Mouse (Mus musculus): Measurements from ENCODE around the gene Olfr1390. TPM values are rescaled to one million over a fixed set of nuclear protein-coding genes. Genes with fewer than 3 reads are reported as not detected.
"Not testable (repeated sequence)": the region's sequence is repeated elsewhere in the genome, so short reads cannot be mapped to it uniquely, and the experiment has no call there.

Olfr1390 gene
- not detected in 2 replicates for total RNA-seq (2015)
- total RNA-seq (2017) = not detected in 2 replicates

GRCm38 (mm10) chr11:49334888-49335287 is at the start of gene Olfr1390:
Gene Olfr1390, plus strand, starts transcription at chr11:49335188.
- ATAC-seq (replicated peaks; ENCODE audit: poor library complexity) = no peak

- no peak for ATAC-seq (replicated peaks; ENCODE audit: poor library complexity)
Observed at GRCm38 (mm10) chr11:49287251-49287650, 47.7 kb upstream of the Olfr1390 start.

GRCm38 (mm10) chr11:49292777-49293176 is 42.2 kb upstream of the Olfr1390 start:
- ATAC-seq (replicated peaks; ENCODE audit: poor library complexity) = no peak

GRCm38 (mm10) chr11:49304441-49304840 is 30.5 kb upstream of the Olfr1390 start, which contains the start of gene Olfr10:
Gene Olfr10, plus strand, starts transcription at chr11:49304741.
- no peak for ATAC-seq (replicated peaks; ENCODE audit: poor library complexity)

GRCm38 (mm10) chr11:49308547-49308946 is 26.4 kb upstream of the Olfr1390 start:
- ATAC-seq (replicated peaks; ENCODE audit: poor library complexity) = not testable (repeated sequence)

- no peak for ATAC-seq (replicated peaks; ENCODE audit: poor library complexity)
Observed at GRCm38 (mm10) chr11:49322442-49322841, 12.5 kb upstream of the Olfr1390 start, which contains the start of gene Olfr1391. Gene Olfr1391, plus strand, starts transcription at chr11:49322742.

GRCm38 (mm10) chr11:49326726-49327125 is 8.3 kb upstream of the Olfr1390 start:
- no peak for ATAC-seq (replicated peaks; ENCODE audit: poor library complexity)

GRCm38 (mm10) chr11:49329686-49330085 is 5.3 kb upstream of the Olfr1390 start:
- ATAC-seq (replicated peaks; ENCODE audit: poor library complexity) = no peak

- peak; percentile 76 for ATAC-seq (replicated peaks; ENCODE audit: poor library complexity)
Observed at GRCm38 (mm10) chr11:49337150-49337832, 2.3 kb downstream of the Olfr1390 start.

- ATAC-seq (replicated peaks; ENCODE audit: poor library complexity) = no peak
Observed at GRCm38 (mm10) chr11:49383133-49383532, 48.1 kb downstream of the Olfr1390 start.

- ATAC-seq (replicated peaks; ENCODE audit: poor library complexity) = not testable (repeated sequence)
Observed at GRCm38 (mm10) chr11:49386118-49386517, 51.1 kb downstream of the Olfr1390 start.

Other genes with a start within 250 kb of the Olfr1390 start
- not detected in 2 replicates for gene Olfr1396, start 220.3 kb upstream of the Olfr1390 start, total RNA-seq (2015)
- not detected in 2 replicates for gene Olfr1396, start 220.3 kb upstream of the Olfr1390 start, total RNA-seq (2017)
- gene Olfr1395, start 192.9 kb upstream of the Olfr1390 start, total RNA-seq (2015) = not detected in 2 replicates
- not detected in 2 replicates for gene Olfr1395, start 192.9 kb upstream of the Olfr1390 start, total RNA-seq (2017)
- not detected in 2 replicates for gene Olfr1394, start 180.8 kb upstream of the Olfr1390 start, total RNA-seq (2015)
- not detected in 2 replicates for gene Olfr1394, start 180.8 kb upstream of the Olfr1390 start, total RNA-seq (2017)
- 3.8 and 7.1 TPM in 2 replicates for gene Btnl9, start 148.0 kb upstream of the Olfr1390 start, total RNA-seq (2015)
- 7.5 and 13.9 TPM in 2 replicates for gene Btnl9, start 148.0 kb upstream of the Olfr1390 start, total RNA-seq (2017)
- gene Zfp62, start 131.9 kb upstream of the Olfr1390 start, total RNA-seq (2015) = 59.9 and 71.0 TPM in 2 replicates
- gene Zfp62, start 131.9 kb upstream of the Olfr1390 start, total RNA-seq (2017) = 78.4 and 133 TPM in 2 replicates
- 36.3 and 40.9 TPM in 2 replicates for gene Mgat1, start 91.0 kb upstream of the Olfr1390 start, total RNA-seq (2015)
- 54.2 and 61.9 TPM in 2 replicates for gene Mgat1, start 91.0 kb upstream of the Olfr1390 start, total RNA-seq (2017)
- 0.05 TPM in 2 replicates for gene Olfr1393, start 56.9 kb upstream of the Olfr1390 start, total RNA-seq (2015)
- gene Olfr1393, start 56.9 kb upstream of the Olfr1390 start, total RNA-seq (2017) = not detected in 2 replicates
- gene Olfr1392, start 49.9 kb upstream of the Olfr1390 start, total RNA-seq (2015) = not detected in 2 replicates
- not detected in 2 replicates for gene Olfr1392, start 49.9 kb upstream of the Olfr1390 start, total RNA-seq (2017)
- gene Olfr10, start 30.4 kb upstream of the Olfr1390 start, total RNA-seq (2015) = not detected in 2 replicates
- gene Olfr10, start 30.4 kb upstream of the Olfr1390 start, total RNA-seq (2017) = not detected in 2 replicates
- not detected in 2 replicates for gene Olfr1391, start 12.4 kb upstream of the Olfr1390 start, total RNA-seq (2015)
- not detected in 2 replicates for gene Olfr1391, start 12.4 kb upstream of the Olfr1390 start, total RNA-seq (2017)
- gene Olfr1389, start 87.9 kb downstream of the Olfr1390 start, total RNA-seq (2015) = not detected in 2 replicates
- gene Olfr1389, start 87.9 kb downstream of the Olfr1390 start, total RNA-seq (2017) = not detected in 2 replicates
- 0.05 TPM in 1 of 2 replicates, not detected in the other for gene Olfr1388, start 101.4 kb downstream of the Olfr1390 start, total RNA-seq (2015)
- gene Olfr1388, start 101.4 kb downstream of the Olfr1390 start, total RNA-seq (2017) = 0.07 and 0.17 TPM in 2 replicates
- gene Olfr1387, start 120.2 kb downstream of the Olfr1390 start, total RNA-seq (2015) = not detected in 2 replicates
- gene Olfr1387, start 120.2 kb downstream of the Olfr1390 start, total RNA-seq (2017) = not detected in 2 replicates
- not detected in 2 replicates for gene Olfr1386, start 129.9 kb downstream of the Olfr1390 start, total RNA-seq (2015)
- not detected in 2 replicates for gene Olfr1386, start 129.9 kb downstream of the Olfr1390 start, total RNA-seq (2017)
- gene Olfr1385, start 153.9 kb downstream of the Olfr1390 start, total RNA-seq (2015) = 0.10 TPM in 1 of 2 replicates, not detected in the other
- 0.17 TPM in 1 of 2 replicates, not detected in the other for gene Olfr1385, start 153.9 kb downstream of the Olfr1390 start, total RNA-seq (2017)
- gene Olfr1384, start 171.5 kb downstream of the Olfr1390 start, total RNA-seq (2015) = not detected in 2 replicates
- gene Olfr1384, start 171.5 kb downstream of the Olfr1390 start, total RNA-seq (2017) = not detected in 2 replicates
- gene Olfr1383, start 184.5 kb downstream of the Olfr1390 start, total RNA-seq (2015) = not detected in 2 replicates
- not detected in 2 replicates for gene Olfr1383, start 184.5 kb downstream of the Olfr1390 start, total RNA-seq (2017)
- not detected in 2 replicates for gene Olfr1382, start 193.1 kb downstream of the Olfr1390 start, total RNA-seq (2015)
- gene Olfr1382, start 193.1 kb downstream of the Olfr1390 start, total RNA-seq (2017) = not detected in 2 replicates
- not detected in 2 replicates for gene Olfr1381, start 208.3 kb downstream of the Olfr1390 start, total RNA-seq (2015)
- gene Olfr1381, start 208.3 kb downstream of the Olfr1390 start, total RNA-seq (2017) = not detected in 2 replicates
- gene Olfr1380, start 221.7 kb downstream of the Olfr1390 start, total RNA-seq (2015) = not detected in 2 replicates
- not detected in 2 replicates for gene Olfr1380, start 221.7 kb downstream of the Olfr1390 start, total RNA-seq (2017)